Mouse (Mus musculus): Measurements from ENCODE around the gene Lrp2. TPM values are rescaled to one million over a fixed set of nuclear protein-coding genes. Genes with fewer than 3 reads are reported as not detected.
A peak's percentile ranks its signal among the peaks of the same experiment; 100 is the strongest.

The Lrp2 gene
- total RNA-seq, 4 experiments from 2014 or later, result 0.02 to 0.15 (median 0.13) TPM

- no peak for DNase-seq (ENCODE audit: low spot score in 2 of 2)
Observed at GRCm38 (mm10) chr2:69530126-69530525, 55.7 kb downstream of the Lrp2 start.

GRCm38 (mm10) chr2:69520273-69520672 is 65.6 kb downstream of the Lrp2 start:
- DNase-seq (ENCODE audit: low spot score in 2 of 2), result no peak

DNA sequence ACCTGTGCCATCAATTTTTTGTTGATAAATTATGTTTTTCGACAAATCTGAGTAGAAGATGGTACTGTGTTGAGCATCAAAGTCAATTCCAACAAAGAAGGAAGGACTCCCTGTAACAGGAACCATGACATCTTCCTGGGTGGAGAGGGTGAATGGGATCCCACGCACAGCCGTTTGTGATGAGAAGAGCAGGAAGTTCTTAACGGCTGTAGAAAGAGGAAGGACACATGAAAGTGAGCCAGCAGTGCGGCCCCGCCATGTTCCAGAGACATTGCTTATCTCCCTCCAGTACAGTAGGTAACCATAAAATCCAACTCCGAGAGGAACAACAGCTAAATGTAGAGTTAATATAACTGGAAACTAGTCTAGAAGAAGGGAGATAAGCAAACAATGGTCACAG is 67.6 kb downstream of the Lrp2 start:
- DNase-seq (ENCODE audit: low spot score in 2 of 2), result no peak

- no peak for DNase-seq (ENCODE audit: low spot score in 2 of 2)
Observed at GRCm38 (mm10) chr2:69511766-69512165, 74.1 kb downstream of the Lrp2 start.

DNA sequence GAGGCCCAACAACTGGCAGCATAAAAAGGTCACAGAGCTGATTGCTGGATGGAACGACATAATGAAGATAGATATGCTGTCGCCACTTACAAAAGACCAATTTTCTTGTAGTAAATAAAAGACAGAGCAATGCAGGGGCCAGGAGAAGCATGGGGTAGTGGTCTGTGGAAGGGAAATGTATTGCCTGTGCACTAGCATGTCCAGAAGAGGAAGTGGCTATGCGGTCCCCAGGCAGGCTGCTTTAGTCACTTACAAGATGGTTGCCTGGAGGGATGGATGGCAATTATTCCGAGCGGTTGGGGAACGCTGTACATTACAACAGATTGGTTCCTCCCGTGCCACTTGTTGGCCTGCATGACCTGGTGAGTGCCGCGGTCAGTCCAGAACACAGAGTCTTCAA is 85.5 kb downstream of the Lrp2 start:
- DNase-seq (ENCODE audit: low spot score in 2 of 2), result no peak

DNA sequence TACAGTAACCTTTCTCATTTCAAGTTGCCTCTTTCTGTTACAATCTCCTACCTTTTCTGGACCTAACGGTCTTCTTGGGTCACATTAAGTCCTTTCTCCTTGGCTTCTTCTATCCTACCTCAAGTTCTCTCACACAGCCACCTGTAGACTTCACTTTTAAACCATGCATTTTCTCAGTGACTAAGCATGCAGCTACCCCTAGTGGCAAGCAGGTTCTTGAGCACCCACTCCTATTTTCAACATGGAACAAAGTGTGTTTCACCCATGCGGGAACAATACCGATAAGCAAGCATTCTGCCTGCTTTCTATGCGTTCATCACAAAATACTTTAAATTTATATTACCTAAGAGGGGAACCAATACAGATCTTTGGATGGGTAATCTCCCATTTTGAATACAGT is 92.7 kb downstream of the Lrp2 start:
- DNase-seq (ENCODE audit: low spot score in 2 of 2), result no peak

DNA sequence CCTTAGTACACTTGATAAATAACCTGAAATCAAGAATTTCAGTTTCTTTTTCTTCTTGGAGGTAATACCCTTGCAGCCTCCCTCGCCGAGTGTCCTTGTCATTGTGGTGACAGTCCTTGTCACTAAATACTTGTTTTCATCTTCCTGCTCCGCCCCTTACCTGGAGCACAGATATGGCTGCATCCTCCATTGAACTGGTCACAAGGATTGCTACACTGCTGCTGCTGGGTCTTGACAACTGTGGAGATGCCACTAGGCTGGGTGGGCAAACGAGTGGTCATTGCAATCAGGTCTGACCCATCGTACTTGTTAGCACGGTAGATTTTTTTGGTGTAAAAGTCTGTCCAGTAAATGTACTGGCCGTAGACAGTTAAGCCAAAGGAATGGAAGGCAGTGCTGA is 104.9 kb downstream of the Lrp2 start:
- no peak for DNase-seq (ENCODE audit: low spot score in 2 of 2)

DNA sequence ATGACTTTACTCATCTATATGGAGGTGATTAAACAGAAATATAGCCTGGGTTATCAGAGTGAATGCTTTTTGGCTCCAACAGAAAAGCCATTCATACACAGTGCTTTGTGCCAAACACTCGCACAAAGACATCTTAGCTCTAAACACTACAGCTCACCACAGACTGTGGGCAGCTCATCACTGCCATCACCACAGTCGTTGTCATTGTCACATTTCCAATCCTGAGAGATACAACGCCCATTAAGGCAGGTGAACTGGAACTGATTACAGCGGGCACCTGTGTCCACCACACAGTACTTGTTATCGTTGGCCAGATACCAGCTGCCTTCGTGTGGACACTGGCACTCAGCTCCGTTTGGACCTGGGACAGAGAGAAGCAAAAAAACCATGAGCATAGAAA is 106.0 kb downstream of the Lrp2 start:
- no peak for DNase-seq (ENCODE audit: low spot score in 2 of 2)

DNA sequence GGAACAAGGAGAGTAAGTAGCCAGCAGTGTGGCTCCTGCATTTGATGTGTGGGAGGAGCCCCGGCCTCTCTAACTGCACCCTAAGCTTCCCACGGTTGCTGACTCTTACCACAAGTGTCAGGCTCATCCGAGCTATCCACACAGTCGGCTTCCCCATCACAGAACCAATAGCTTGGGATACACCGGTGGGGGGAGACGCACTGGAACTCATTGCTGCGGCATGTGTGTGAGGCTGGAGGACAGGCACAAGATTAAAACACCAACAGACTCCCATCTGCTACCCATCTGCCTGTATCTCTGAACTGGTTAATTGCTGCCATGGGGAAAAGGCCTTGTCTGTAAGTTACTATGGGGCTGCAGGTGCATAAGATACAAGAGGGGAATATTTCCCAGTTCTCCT is 109.0 kb downstream of the Lrp2 start:
- no peak for DNase-seq (ENCODE audit: low spot score in 2 of 2)

GRCm38 (mm10) chr2:69475177-69475576 is 110.7 kb downstream of the Lrp2 start:
- no peak for DNase-seq (ENCODE audit: low spot score in 2 of 2)

DNA sequence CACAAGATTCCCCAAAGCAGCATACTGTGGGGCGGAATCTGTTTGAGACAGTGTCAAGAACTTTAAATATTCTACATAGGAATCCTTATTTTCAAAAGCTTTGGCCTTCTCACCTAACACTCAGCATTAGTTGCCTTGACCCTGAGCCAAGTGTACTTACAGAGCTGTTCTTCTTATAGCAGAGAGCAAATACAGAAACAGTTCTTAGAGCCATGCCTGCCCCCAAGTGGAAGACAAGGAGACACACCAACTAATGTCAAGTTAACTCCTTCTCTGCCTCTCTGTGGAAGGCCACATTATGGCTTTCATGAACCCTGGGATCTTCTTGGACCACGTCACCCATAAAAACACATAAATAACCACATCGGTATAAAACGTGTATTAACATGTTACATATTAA is 114.0 kb downstream of the Lrp2 start:
- DNase-seq (ENCODE audit: low spot score in 2 of 2), result no peak

DNA sequence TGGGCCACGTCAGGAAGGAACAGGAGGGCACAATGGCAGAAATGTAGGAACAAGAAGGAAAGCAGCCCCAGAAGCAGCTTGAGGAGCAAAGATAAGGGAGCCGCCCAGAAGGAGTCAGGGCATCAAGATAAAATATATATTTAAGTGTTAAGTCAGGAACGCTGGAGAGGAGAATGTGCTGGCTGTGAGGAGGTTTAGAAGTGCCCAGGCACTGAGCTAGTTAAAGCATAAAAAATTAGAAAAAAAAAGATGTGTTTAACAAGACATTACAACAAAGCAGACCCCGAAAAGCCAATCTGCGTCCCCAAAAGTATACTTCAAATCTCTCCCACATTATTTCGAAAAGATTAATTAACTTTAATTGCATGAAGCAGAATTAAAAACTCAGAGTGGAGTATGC is 122.3 kb downstream of the Lrp2 start:
- no peak for DNase-seq (ENCODE audit: low spot score in 2 of 2)

- no peak for DNase-seq (ENCODE audit: low spot score in 2 of 2)
Observed at GRCm38 (mm10) chr2:69459481-69459880, 126.4 kb downstream of the Lrp2 start.

DNA sequence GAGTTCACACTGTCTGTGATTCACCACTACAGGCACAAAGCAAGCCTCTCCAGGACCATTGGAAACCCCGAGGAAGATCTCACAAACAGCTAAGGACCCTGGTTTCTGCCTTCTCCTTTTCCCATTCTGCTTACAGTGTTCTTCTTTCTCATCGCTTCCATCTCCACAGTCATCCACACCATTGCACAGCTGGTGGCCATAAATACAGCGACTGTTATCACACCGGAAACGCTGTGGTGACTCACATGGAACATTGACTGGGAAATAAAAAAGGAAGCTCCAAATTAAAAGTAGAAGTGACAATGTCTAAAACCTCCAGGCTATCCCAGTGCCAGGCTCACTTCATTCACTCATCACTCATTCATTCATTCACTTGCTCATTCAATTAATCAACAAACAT is 134.7 kb downstream of the Lrp2 start:
- DNase-seq (ENCODE audit: low spot score in 2 of 2), result no peak

- no peak for DNase-seq (ENCODE audit: low spot score in 2 of 2)
Observed at GRCm38 (mm10) chr2:69448581-69448980, 137.3 kb downstream of the Lrp2 start.

DNA sequence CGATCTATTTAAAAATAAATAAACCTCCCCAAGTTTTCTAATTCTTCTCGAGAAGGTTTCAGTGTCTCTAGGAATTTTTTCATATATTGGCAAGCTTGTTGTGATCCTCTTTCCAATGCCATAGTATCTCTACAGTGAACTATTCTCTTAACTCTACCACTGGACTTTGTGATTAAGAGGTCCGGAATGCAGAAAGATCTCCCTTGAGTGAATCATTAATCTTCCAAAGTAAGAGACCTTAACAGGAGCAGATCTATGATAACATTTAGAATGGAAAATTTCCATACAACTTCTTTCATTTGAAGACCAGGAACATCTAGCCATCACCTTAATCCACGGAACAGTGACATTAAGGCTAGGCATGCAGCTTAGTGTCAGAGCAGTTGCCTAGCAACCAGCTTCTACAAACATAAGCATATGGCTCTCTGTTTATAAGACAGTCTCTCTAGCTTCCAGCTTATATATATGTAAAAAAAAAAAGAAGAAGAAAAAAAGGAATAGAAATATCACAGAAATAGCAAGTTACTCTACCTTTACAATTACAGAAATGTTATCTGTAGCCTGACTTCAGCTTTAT is 139.9 kb downstream of the Lrp2 start:
- DNase-seq (ENCODE audit: low spot score in 2 of 2), result peak in 1 of 2 experiments; percentile 12

DNA sequence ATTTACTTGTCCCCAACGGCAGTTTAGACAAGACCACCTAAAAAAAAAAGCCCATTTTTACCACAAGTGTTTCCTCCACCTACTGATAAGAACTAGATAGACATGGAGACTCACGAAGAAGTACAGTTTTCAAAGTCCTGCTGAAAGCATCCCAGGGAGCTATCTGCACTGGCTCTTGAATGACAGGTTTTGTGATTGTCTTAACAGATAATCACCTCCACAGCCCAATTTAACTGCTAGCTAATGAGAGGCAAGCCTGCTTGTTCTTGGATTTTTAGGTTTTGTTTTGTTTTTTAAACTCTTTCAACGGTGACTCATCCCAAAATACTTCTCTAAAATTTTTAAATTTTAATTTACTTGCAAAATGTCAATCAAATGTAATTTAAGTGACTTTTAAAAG is 144.2 kb downstream of the Lrp2 start:
- DNase-seq (ENCODE audit: low spot score in 2 of 2), result no peak

- DNase-seq (ENCODE audit: low spot score in 2 of 2), result peak; percentile 19 to 20
Observed at GRCm38 (mm10) chr2:69428116-69428515, 157.7 kb downstream of the Lrp2 start.

GRCm38 (mm10) chr2:69427141-69427540 is 158.7 kb downstream of the Lrp2 start:
- DNase-seq (ENCODE audit: low spot score in 2 of 2), result no peak

- no peak for DNase-seq (ENCODE audit: low spot score in 2 of 2)
Observed at GRCm38 (mm10) chr2:69426081-69426480, 159.8 kb downstream of the Lrp2 start.

DNA sequence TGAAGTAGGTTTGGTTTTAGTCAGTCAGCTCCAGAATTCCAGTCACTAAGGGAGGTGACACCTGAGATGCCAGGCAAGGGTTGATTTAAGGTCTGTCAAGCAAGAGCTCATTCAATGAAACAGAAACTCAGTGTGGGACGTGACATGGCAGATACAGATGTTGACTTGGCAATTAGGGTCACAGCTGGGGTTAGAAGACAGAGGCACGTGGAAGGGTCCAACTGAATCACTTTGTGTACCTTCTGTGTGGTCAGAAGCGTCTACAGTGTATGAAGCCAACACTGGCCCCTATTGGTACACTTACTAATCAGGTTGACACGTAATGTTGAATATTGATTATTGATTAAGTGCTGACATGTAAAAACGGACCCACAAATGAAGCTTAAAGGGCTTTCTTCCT is 161.0 kb downstream of the Lrp2 start:
- DNase-seq (ENCODE audit: low spot score in 2 of 2), result no peak

- DNase-seq (ENCODE audit: low spot score in 2 of 2), result no peak
Observed at GRCm38 (mm10) chr2:69418294-69418881, 167.5 kb downstream of the Lrp2 start.

DNA sequence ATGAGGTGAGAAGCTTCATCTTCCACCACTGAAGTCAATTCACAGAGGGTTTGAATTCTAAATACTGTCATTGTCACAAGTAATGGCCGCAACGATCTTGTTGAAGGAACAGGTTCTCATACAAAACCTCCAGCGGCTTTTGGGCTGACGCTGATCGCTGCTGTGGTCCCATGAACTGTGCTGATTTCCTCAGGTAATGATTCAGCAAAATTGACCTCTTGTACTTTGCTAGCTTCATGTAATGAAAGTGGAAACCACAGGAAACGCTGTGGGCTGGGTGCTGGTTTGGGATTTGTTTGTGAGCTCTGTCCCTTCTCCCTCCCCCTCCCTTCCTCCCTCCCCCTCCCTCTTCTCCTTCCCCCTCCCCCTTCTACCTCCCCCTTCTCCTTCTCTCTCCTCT is 170.8 kb downstream of the Lrp2 start:
- no peak for DNase-seq (ENCODE audit: low spot score in 2 of 2)

DNA sequence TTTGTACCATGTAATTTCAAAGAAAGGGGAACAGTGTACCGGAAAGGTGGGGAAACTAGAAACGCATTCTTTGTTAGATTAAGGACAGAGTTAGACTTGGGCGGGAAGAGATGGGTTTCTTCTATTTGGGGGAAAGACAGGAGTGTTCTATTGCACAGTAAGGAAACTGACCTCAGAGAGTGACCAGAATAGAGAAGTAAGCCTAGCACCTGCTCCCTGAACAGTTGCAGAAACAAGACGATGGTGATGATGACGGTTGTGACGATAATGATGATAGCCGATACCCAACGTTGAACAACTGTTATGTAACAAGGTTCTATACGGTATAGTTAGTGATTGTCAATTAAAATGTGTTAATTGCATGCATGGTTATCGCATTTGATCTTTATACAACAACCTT is 171.3 kb downstream of the Lrp2 start:
- no peak for DNase-seq (ENCODE audit: low spot score in 2 of 2)

All from left cerebral cortex, adult 8-10 months (tissue).